Mouse (Mus musculus): ENCODE data around the gene Sdsl.

GRCm38 (mm10) chr5:120512911-120513555 is 40.4 kb upstream of the Sdsl start:
- TF ChIP-seq POLR2A (IDR thresholded peaks at IDR 0.05; ENCODE audit: insufficient read depth, low read depth, low read length) (no peak), CTCF (IDR thresholded peaks at IDR 0.05; ENCODE audit: insufficient read depth, low read depth, low read length) (no peak)

All from olfactory bulb, adult 2 months (tissue).